Mouse (Mus musculus) liver, embryonic 14.5 days (tissue): Measurements from ENCODE around the gene Gsta3.

ENCODE experiments used
- CTCF ChIP-seq: IDR thresholded peaks from 2 replicates; pipeline ENCODE4 v1.5.1; 2016; ENCODE audit warnings: antibody characterized with exemption, low read depth, control low read depth
- EP300 ChIP-seq: IDR thresholded peaks from 2 replicates; pipeline ENCODE4 v1.6.1; 2016; ENCODE audit warnings: antibody characterized with exemption, low read depth

GRCm38 (mm10) chr1:21301686-21302085, 61.3 kb downstream of the Gsta3 start:
- TF ChIP-seq EP300 (no peak), CTCF (no peak)
